Mouse (Mus musculus): ENCODE measurements around the gene Zfp382.
"Not testable (repeated sequence)": the region's sequence is repeated elsewhere in the genome, so short reads cannot be mapped to it uniquely, and the experiment has no call there.

The Zfp382 gene

GRCm38 (mm10) chr7:30154040-30154439, 32.3 kb downstream of the Zfp382 start:
- DNase-seq, result no peak

- no peak for DNase-seq
Measured at GRCm38 (mm10) chr7:30155507-30155906, 33.8 kb downstream of the Zfp382 start.

- DNase-seq, result no peak
Measured at GRCm38 (mm10) chr7:30163113-30163512, 41.4 kb downstream of the Zfp382 start.

- no peak for DNase-seq
Measured at GRCm38 (mm10) chr7:30164745-30165144, 43.0 kb downstream of the Zfp382 start.

GRCm38 (mm10) chr7:30168914-30169582, 47.3 kb downstream of the Zfp382 start:
- no peak for DNase-seq

GRCm38 (mm10) chr7:30169583-30170282, 48.0 kb downstream of the Zfp382 start, which contains the start of gene Zfp146:
Gene Zfp146 (minus strand): TSS chr7:30169750.
- peak; percentile 93 to 96 for DNase-seq

- DNase-seq, result no peak
Measured at GRCm38 (mm10) chr7:30170283-30170951, 48.7 kb downstream of the Zfp382 start.

- no peak for DNase-seq
Measured at GRCm38 (mm10) chr7:30176474-30176873, 54.7 kb downstream of the Zfp382 start.

- no peak for DNase-seq
Measured at GRCm38 (mm10) chr7:30178256-30178655, 56.5 kb downstream of the Zfp382 start.

GRCm38 (mm10) chr7:30181308-30181707, 59.6 kb downstream of the Zfp382 start:
- peak; percentile 68 to 77 for DNase-seq

- DNase-seq, result not testable (repeated sequence)
Measured at GRCm38 (mm10) chr7:30181929-30182328, 60.2 kb downstream of the Zfp382 start.

GRCm38 (mm10) chr7:30183189-30183588, 61.4 kb downstream of the Zfp382 start:
- DNase-seq, result not testable (repeated sequence)

- peak; percentile 95 to 96 for DNase-seq
Measured at GRCm38 (mm10) chr7:30183879-30184289, 62.1 kb downstream of the Zfp382 start, which contains the start of gene Cox7a1. Gene Cox7a1 (plus strand): TSS chr7:30184144.
